Mouse (Mus musculus) neural tube, embryonic 13.5 days (tissue): ENCODE data around the gene Vps26c. TPM values are rescaled to one million over a fixed set of nuclear protein-coding genes. Genes with fewer than 3 reads are reported as not detected.

ENCODE experiments used
- ATAC-seq: fragments of 200-750 bp; cut with Nextera tagmentation; 2 replicates; pipeline ENCODE4 v1.8.0; 2017; ENCODE audit warnings: low read depth, mild to moderate bottlenecking, moderate TSS enrichment, moderate library complexity
- H3K27ac ChIP-seq: fragments of 300-500 bp; sonication (generic); replicated peaks from 2 replicates; pipeline ENCODE4 v1.5.1; 2015; ENCODE audit warnings: moderate library complexity, mild to moderate bottlenecking, inconsistent platforms
- H3K27me3 ChIP-seq: fragments of 300-500 bp; sonication (generic); 2 replicates; pipeline ENCODE4 v1.6.1; 2015; ENCODE audit warnings: mild to moderate bottlenecking, inconsistent platforms
- H3K36me3 ChIP-seq: fragments of 300-500 bp; sonication (generic); 2 replicates; pipeline ENCODE4 v1.6.1; 2015; ENCODE audit warnings: mild to moderate bottlenecking, inconsistent platforms
- H3K4me1 ChIP-seq: fragments of 300-500 bp; sonication (generic); replicated peaks from 2 replicates; pipeline ENCODE4 v1.6.1; 2015; ENCODE audit warnings: inconsistent platforms
- H3K4me2 ChIP-seq: fragments of 300-500 bp; sonication (generic); 2 replicates; pipeline ENCODE4 v1.6.1; 2015; ENCODE audit warnings: inconsistent platforms, mild to moderate bottlenecking, moderate library complexity
- H3K4me3 ChIP-seq: fragments of 300-500 bp; sonication (generic); 2 replicates; pipeline ENCODE4 v1.5.1; 2015; ENCODE audit warnings: mild to moderate bottlenecking, inconsistent platforms
- H3K9ac ChIP-seq: fragments of 300-500 bp; sonication (generic); 2 replicates; pipeline ENCODE4 v1.6.1; 2015; ENCODE audit warnings: moderate library complexity, mild to moderate bottlenecking, inconsistent platforms
- H3K9me3 ChIP-seq: fragments of 300-500 bp; sonication (generic); 2 replicates; pipeline ENCODE4 v1.6.1; 2016; ENCODE audit warnings: inconsistent platforms
- WGBS: fragments of 180-500 bp; shearing (Covaris S2); methylation state at CpG from one replicate; pipeline ENCODE4 v1.1.7; 2015; 5-methylcytosine and 5-hydroxymethylcytosine counted together
- polyA plus RNA-seq: library from polyadenylated mRNA; unstranded; fragments of >200 nt; fragmentation: Nextera tagmentation; extraction: Ambion mirVana; gene quantifications from 2 replicates; pipeline ENCODE4 v1.2.1, GENCODE M21; 2015

Gene Vps26c
- 74.6 and 82.4 TPM in 2 replicates for polyA plus RNA-seq

- Histone ChIP-seq H3K4me1 (peaks cover 35% of the 10 kb centered on the region), H3K4me2 (peak within 1 kb of the TSS; percentile 80), H3K9ac (peak within 1 kb of the TSS; percentile 86), H3K36me3 (no peaks in the 10 kb centered on the region), H3K9me3 (no peaks in the 10 kb centered on the region), H3K4me3 (peak within 1 kb of the TSS; percentile 90), H3K27me3 (no peaks in the 10 kb centered on the region), H3K27ac (peak within 1 kb of the TSS; percentile 95)
- peak; percentile 94 for ATAC-seq
- under 1% methylated on average over 91 of the region's 93 CpGs for WGBS
These were observed at the start of gene Vps26c for GRCm38 (mm10) chr16:94526344-94527151. Gene Vps26c (minus strand): TSS chr16:94526830.

GRCm38 (mm10) chr16:94575757-94576156 is 49.1 kb upstream of the Vps26c start:
- H3K4me2 ChIP-seq, result no peak overlapping the region
- H3K9me3 ChIP-seq, result no peaks in the 10 kb centered on the region
- no peaks in the 10 kb centered on the region for H3K27me3 ChIP-seq
- no peak overlapping the region for H3K27ac ChIP-seq
- peaks cover 81% of the 10 kb centered on the region for H3K4me1 ChIP-seq
- H3K36me3 ChIP-seq, result no peaks in the 10 kb centered on the region
- 74% methylated on average over 5 of the region's 5 CpGs for WGBS
- no peak overlapping the region for H3K9ac ChIP-seq
- H3K4me3 ChIP-seq, result no peak overlapping the region
- ATAC-seq, result no peak

GRCm38 (mm10) chr16:94574718-94575094 is 48.1 kb upstream of the Vps26c start:
- ATAC-seq, result no peak
- Histone ChIP-seq H3K27me3 (no peaks in the 10 kb centered on the region), H3K36me3 (no peaks in the 10 kb centered on the region), H3K4me3 (no peak overlapping the region), H3K27ac (no peak overlapping the region), H3K4me2 (no peak overlapping the region), H3K4me1 (peaks cover 74% of the 10 kb centered on the region), H3K9ac (no peak overlapping the region), H3K9me3 (no peaks in the 10 kb centered on the region)

GRCm38 (mm10) chr16:94574025-94574717 is 47.5 kb upstream of the Vps26c start:
- H3K9me3 ChIP-seq, result no peaks in the 10 kb centered on the region
- H3K36me3 ChIP-seq, result no peaks in the 10 kb centered on the region
- H3K27me3 ChIP-seq, result no peaks in the 10 kb centered on the region
- H3K4me2 ChIP-seq, result no peak overlapping the region
- WGBS, result 83% methylated on average over 3 of the region's 3 CpGs
- no peak for ATAC-seq
- H3K9ac ChIP-seq, result no peak overlapping the region
- no peak overlapping the region for H3K27ac ChIP-seq
- H3K4me1 ChIP-seq, result peaks cover 68% of the 10 kb centered on the region
- H3K4me3 ChIP-seq, result no peak overlapping the region

GRCm38 (mm10) chr16:94572422-94572821 is 45.8 kb upstream of the Vps26c start:
- Histone ChIP-seq H3K4me1 (peaks cover 65% of the 10 kb centered on the region), H3K36me3 (no peaks in the 10 kb centered on the region), H3K27me3 (no peaks in the 10 kb centered on the region), H3K9ac (peak overlapping the region; percentile 31), H3K9me3 (no peaks in the 10 kb centered on the region), H3K4me2 (peak overlapping the region; percentile 43), H3K4me3 (peak overlapping the region; percentile 20), H3K27ac (no peak overlapping the region)
- ATAC-seq, result no peak
- 49% methylated on average over 2 of the region's 2 CpGs for WGBS

- Histone ChIP-seq H3K4me2 (peak overlapping the region; percentile 73), H3K4me1 (peaks cover 56% of the 10 kb centered on the region), H3K36me3 (no peaks in the 10 kb centered on the region), H3K27ac (peak overlapping the region; percentile 100), H3K9me3 (no peaks in the 10 kb centered on the region), H3K27me3 (no peaks in the 10 kb centered on the region), H3K9ac (peak overlapping the region; percentile 100), H3K4me3 (peak overlapping the region; percentile 98)
- ATAC-seq, result no peak
- 33% methylated on average over 10 of the region's 10 CpGs for whole genome bisulfite sequencing
These were observed 44.7 kb upstream of the Vps26c start for GRCm38 (mm10) chr16:94571111-94571993.

GRCm38 (mm10) chr16:94570361-94571041 is 43.9 kb upstream of the Vps26c start:
- 0 out of 2 replicates have a peak, but pooled peaks have one; percentile 12 for ATAC-seq
- Histone ChIP-seq H3K4me3 (peak overlapping the region; percentile 98), H3K27ac (peak overlapping the region; percentile 100), H3K36me3 (no peaks in the 10 kb centered on the region), H3K4me2 (peak overlapping the region; percentile 73), H3K4me1 (peaks cover 47% of the 10 kb centered on the region), H3K9ac (peak overlapping the region; percentile 100), H3K27me3 (no peaks in the 10 kb centered on the region), H3K9me3 (no peaks in the 10 kb centered on the region)
- under 1% methylated on average over 32 of the region's 88 CpGs for WGBS

- Histone ChIP-seq H3K9me3 (no peaks in the 10 kb centered on the region), H3K4me2 (peak within 1 kb of the TSS; percentile 73), H3K27ac (peak within 1 kb of the TSS; percentile 100), H3K36me3 (no peaks in the 10 kb centered on the region), H3K4me3 (peak within 1 kb of the TSS; percentile 98), H3K4me1 (peaks cover 40% of the 10 kb centered on the region), H3K9ac (peak within 1 kb of the TSS; percentile 100), H3K27me3 (no peaks in the 10 kb centered on the region)
- WGBS, result under 1% methylated on average over 113 of the region's 133 CpGs
- ATAC-seq, result peak; percentile 95
These were observed 42.9 kb upstream of the Vps26c start, which contains the start of gene Dyrk1a for GRCm38 (mm10) chr16:94569229-94570176. Gene Dyrk1a (plus strand): TSS chr16:94570010.

GRCm38 (mm10) chr16:94568335-94569228 is 42.0 kb upstream of the Vps26c start:
- no peaks in the 10 kb centered on the region for H3K27me3 ChIP-seq
- H3K27ac ChIP-seq, result peak overlapping the region; percentile 100
- peak; percentile 84 for ATAC-seq
- peak overlapping the region; percentile 60 for H3K4me2 ChIP-seq
- H3K9me3 ChIP-seq, result no peaks in the 10 kb centered on the region
- WGBS, result 2% methylated on average over 53 of the region's 53 CpGs
- peak overlapping the region; percentile 76 for H3K9ac ChIP-seq
- no peaks in the 10 kb centered on the region for H3K36me3 ChIP-seq
- H3K4me3 ChIP-seq, result peak overlapping the region; percentile 98
- H3K4me1 ChIP-seq, result peaks cover 31% of the 10 kb centered on the region

GRCm38 (mm10) chr16:94567751-94568150 is 41.1 kb upstream of the Vps26c start:
- no peak overlapping the region for H3K4me3 ChIP-seq
- no peak overlapping the region for H3K9ac ChIP-seq
- H3K36me3 ChIP-seq, result no peaks in the 10 kb centered on the region
- no peak overlapping the region for H3K27ac ChIP-seq
- no peaks in the 10 kb centered on the region for H3K9me3 ChIP-seq
- 69% methylated on average over 5 of the region's 5 CpGs for WGBS
- H3K27me3 ChIP-seq, result no peaks in the 10 kb centered on the region
- ATAC-seq, result no peak
- H3K4me1 ChIP-seq, result peaks cover 22% of the 10 kb centered on the region
- no peak overlapping the region for H3K4me2 ChIP-seq
